Mouse (Mus musculus) stomach, embryonic 15.5 days (tissue): ENCODE data around the gene Tuft1. TPM values are rescaled to one million over a fixed set of nuclear protein-coding genes. Genes with fewer than 3 reads are reported as not detected.
"Not testable (repeated sequence)": the region's sequence is repeated elsewhere in the genome, so short reads cannot be mapped to it uniquely, and the experiment has no call there.

ENCODE experiments used
- ATAC-seq: fragments of 200-750 bp; cut with Nextera tagmentation; 2 replicates; pipeline ENCODE4 v1.8.0; 2017; ENCODE audit warnings: low read depth, moderate number of reproducible peaks, moderate TSS enrichment; ENCODE audit not compliant: insufficient read depth, low FRiP score
- H3K27ac ChIP-seq: fragments of 300-500 bp; sonication (generic); 2 replicates; pipeline ENCODE4 v1.5.1; 2015; ENCODE audit warnings: mild to moderate bottlenecking, inconsistent platforms
- H3K27me3 ChIP-seq: fragments of 300-500 bp; sonication (generic); replicated peaks from 2 replicates; pipeline ENCODE4 v1.6.1; 2015; ENCODE audit warnings: inconsistent platforms
- H3K36me3 ChIP-seq: fragments of 300-500 bp; sonication (generic); 2 replicates; pipeline ENCODE4 v1.6.1; 2015; ENCODE audit warnings: inconsistent platforms
- H3K4me1 ChIP-seq: fragments of 300-500 bp; sonication (generic); 2 replicates; pipeline ENCODE4 v1.6.1; 2015; ENCODE audit warnings: inconsistent platforms
- H3K4me2 ChIP-seq: fragments of 300-500 bp; sonication (generic); 2 replicates; pipeline ENCODE4 v1.6.1; 2015; ENCODE audit warnings: mild to moderate bottlenecking, inconsistent platforms
- H3K4me3 ChIP-seq: fragments of 300-500 bp; sonication (generic); replicated peaks from 2 replicates; pipeline ENCODE4 v1.5.1; 2015; ENCODE audit warnings: inconsistent platforms
- H3K9ac ChIP-seq: fragments of 300-500 bp; sonication (generic); 2 replicates; pipeline ENCODE4 v1.6.1; 2015; ENCODE audit warnings: inconsistent platforms
- H3K9me3 ChIP-seq: fragments of 300-500 bp; sonication (generic); 2 replicates; pipeline ENCODE4 v1.6.1; 2016; ENCODE audit warnings: inconsistent platforms
- WGBS: fragments of 180-500 bp; shearing (Covaris S2); methylation state at CpG from one replicate; pipeline ENCODE4 v1.1.7; 2015; 5-methylcytosine and 5-hydroxymethylcytosine counted together
- polyA plus RNA-seq: library from polyadenylated mRNA; unstranded; fragments of >200 nt; fragmentation: Nextera tagmentation; extraction: Ambion mirVana; gene quantifications from 2 replicates; pipeline ENCODE4 v1.2.1, GENCODE M21; 2015

Gene Tuft1
- polyA plus RNA-seq = 12.8 and 13.7 TPM in 2 replicates

DNA sequence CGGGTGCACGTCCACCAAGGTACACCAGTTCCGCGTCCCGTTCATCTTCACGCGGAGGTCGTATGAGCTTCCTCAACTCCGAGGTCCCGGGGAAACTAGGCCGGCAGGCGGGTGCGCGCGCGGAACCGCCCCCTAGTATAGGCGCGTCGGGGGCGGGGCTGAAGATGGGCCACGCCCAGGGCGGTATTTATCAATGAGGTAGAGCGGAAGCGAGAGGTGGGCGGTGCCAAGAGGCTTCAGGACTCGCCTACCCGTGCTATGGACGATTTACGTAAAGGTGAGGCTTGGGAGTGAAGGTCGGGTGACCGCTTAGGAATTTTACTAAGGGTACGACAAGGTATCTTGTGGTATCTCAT is at the start of gene Tuft1:
Tuft1 (minus strand) TSS at position 133 of the 356 bp plus-strand sequence.
- peak within 1 kb of the TSS; percentile 71 for H3K4me2 ChIP-seq
- H3K9me3 ChIP-seq, H3K27me3 ChIP-seq, H3K36me3 ChIP-seq, H3K4me1 ChIP-seq: not testable (repeated sequence)
- ATAC-seq = peak; percentile 92
- H3K27ac ChIP-seq = peak within 1 kb of the TSS; percentile 75
- H3K9ac ChIP-seq = 0 out of 2 replicates have a peak within 1 kb of the TSS, but pooled peaks have one; percentile 34
- WGBS = 0% methylated on average over 19 of the region's 33 CpGs
- H3K4me3 ChIP-seq = peak within 1 kb of the TSS; percentile 45

GRCm38 (mm10) chr3:94703364-94703763 is 44.7 kb upstream of the Tuft1 start:
- ATAC-seq = not testable (repeated sequence)

GRCm38 (mm10) chr3:94702856-94703255 is 44.2 kb upstream of the Tuft1 start:
- 57% methylated on average over 3 of the region's 3 CpGs for WGBS
- Histone ChIP-seq H3K4me2 (no peak overlapping the region), H3K4me3 (no peak overlapping the region), H3K27ac (no peak overlapping the region), H3K9me3 (no peaks in the 10 kb centered on the region), H3K27me3 (no peaks in the 10 kb centered on the region), H3K36me3 (no peaks in the 10 kb centered on the region), H3K4me1 (no peaks in the 10 kb centered on the region), H3K9ac (no peak overlapping the region)
- no peak for ATAC-seq

More at GRCm38 (mm10) chr3:94703364-94703763, 44.7 kb upstream of the Tuft1 start:
- not testable (repeated sequence) for H3K9ac ChIP-seq, H3K27me3 ChIP-seq, H3K4me3 ChIP-seq, H3K9me3 ChIP-seq, H3K27ac ChIP-seq, H3K4me2 ChIP-seq, H3K36me3 ChIP-seq, H3K4me1 ChIP-seq
- WGBS = 16% methylated on average over 3 of the region's 3 CpGs

DNA sequence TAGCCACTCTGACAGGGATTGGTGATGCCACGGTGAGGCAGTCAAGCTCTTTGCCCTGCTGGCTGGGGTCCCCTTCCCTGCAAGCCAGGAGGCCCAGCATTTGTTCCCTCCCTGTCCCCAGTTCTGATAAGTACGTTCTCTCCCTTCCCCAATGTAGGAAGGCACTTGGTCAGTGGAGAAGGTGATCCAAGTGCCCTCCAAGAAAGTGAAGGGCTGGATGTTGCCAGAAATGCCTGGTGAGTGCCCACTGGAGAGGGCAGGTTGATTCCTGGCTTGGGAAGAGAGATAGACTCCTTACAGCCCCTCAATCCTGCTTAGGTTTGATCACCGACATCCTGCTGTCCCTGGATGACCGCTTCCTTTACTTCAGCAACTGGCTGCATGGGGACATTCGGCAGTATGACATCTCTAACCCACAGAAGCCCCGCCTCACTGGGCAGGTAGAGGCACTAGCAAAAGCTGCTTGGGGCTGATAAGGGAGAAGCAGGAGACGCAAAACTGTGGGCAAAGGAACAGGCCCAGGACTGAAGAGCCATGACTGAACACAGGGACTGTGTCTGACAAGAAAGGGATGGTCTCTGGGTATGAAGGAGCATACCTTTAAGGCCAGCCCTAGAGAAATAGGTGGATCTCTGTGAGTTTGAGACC is 43.6 kb upstream of the Tuft1 start:
- not testable (repeated sequence) for H3K9me3 ChIP-seq, H3K9ac ChIP-seq, H3K27me3 ChIP-seq, H3K4me3 ChIP-seq, H3K27ac ChIP-seq, H3K4me2 ChIP-seq, H3K4me1 ChIP-seq, H3K36me3 ChIP-seq
- peak; percentile 88; the same call in 1 of the 2 replicates for ATAC-seq
- 79% methylated on average over 7 of the region's 7 CpGs for WGBS

GRCm38 (mm10) chr3:94696257-94696656 is 37.6 kb upstream of the Tuft1 start:
- H3K9ac ChIP-seq, H3K36me3 ChIP-seq, H3K9me3 ChIP-seq, H3K27me3 ChIP-seq, H3K4me2 ChIP-seq, ATAC-seq, H3K4me3 ChIP-seq, H3K4me1 ChIP-seq, H3K27ac ChIP-seq: not testable (repeated sequence)
- WGBS = 79% methylated on average over 4 of the region's 4 CpGs

DNA sequence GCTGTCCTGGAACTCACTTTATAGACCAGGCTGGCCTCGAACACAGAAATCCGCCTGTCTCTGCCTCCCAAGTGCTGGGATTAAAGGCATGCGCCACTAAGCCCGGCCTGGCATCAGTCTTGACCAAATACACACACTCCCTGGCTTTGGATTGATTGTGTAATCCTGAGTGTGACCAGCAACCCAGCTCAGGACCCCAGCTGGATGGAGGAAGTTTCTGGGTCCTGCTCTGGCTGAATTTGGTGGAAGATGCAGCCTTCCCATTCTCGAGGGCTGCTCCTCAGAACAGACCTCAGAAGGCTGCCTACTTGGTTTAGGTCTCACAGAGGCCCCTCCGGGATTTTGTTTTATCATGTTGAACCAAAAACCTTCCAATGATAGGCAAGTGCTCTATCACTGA is 36.9 kb upstream of the Tuft1 start:
- H3K4me3 ChIP-seq, H3K27ac ChIP-seq, H3K9me3 ChIP-seq, ATAC-seq, H3K9ac ChIP-seq, H3K27me3 ChIP-seq, H3K36me3 ChIP-seq, H3K4me2 ChIP-seq, H3K4me1 ChIP-seq: not testable (repeated sequence)
- 80% methylated on average over 6 of the region's 6 CpGs for WGBS

GRCm38 (mm10) chr3:94693874-94694273 is 35.2 kb upstream of the Tuft1 start:
- not testable (repeated sequence) for H3K36me3 ChIP-seq, H3K27me3 ChIP-seq, H3K4me2 ChIP-seq, ATAC-seq, H3K9me3 ChIP-seq, H3K4me1 ChIP-seq, H3K9ac ChIP-seq, H3K4me3 ChIP-seq, H3K27ac ChIP-seq
- 28% methylated on average over 6 of the region's 8 CpGs for WGBS

DNA sequence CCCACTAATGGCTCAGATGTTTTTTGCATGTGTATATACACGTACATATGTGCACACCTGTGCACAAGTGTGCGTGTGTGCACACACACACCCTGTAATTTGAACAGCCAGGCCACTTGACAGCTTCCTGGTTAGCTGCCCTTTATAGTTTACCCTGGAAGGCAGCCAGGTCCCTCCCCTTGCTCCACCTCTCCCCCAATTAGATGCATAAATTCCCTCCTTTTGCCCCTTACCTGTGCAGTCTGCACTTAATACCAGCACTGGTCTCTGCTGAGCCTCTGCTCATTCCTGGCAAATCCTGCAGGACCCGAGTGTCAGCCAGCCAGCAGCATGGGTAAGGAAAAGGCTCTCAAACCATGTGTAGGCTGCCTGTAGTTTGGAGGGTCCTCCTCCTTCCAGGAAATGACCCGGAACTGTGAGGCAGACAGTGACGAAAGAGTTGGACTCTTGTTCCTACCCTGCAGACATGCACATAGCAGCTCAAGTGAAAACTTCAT is 34.7 kb upstream of the Tuft1 start, which contains the start of gene Selenbp2:
Selenbp2 (plus strand) TSS at position 228 of the 497 bp plus-strand sequence.
- no peak within 1 kb of the TSS for H3K4me3 ChIP-seq
- WGBS = 25% methylated on average over 5 of the region's 5 CpGs
- H3K9me3 ChIP-seq = no peaks in the 10 kb centered on the region
- H3K27ac ChIP-seq = peak within 1 kb of the TSS; percentile 31; the same call in 1 of the 2 replicates
- no peaks in the 10 kb centered on the region for H3K36me3 ChIP-seq
- H3K4me2 ChIP-seq = peak within 1 kb of the TSS; percentile 23; the same call in 1 of the 2 replicates
- no peak within 1 kb of the TSS for H3K9ac ChIP-seq
- no peaks in the 10 kb centered on the region for H3K27me3 ChIP-seq
- ATAC-seq = peak; percentile 70
- H3K4me1 ChIP-seq = 0 out of 2 replicates have a peak, but pooled peaks cover 4% of the 10 kb centered on the region

DNA sequence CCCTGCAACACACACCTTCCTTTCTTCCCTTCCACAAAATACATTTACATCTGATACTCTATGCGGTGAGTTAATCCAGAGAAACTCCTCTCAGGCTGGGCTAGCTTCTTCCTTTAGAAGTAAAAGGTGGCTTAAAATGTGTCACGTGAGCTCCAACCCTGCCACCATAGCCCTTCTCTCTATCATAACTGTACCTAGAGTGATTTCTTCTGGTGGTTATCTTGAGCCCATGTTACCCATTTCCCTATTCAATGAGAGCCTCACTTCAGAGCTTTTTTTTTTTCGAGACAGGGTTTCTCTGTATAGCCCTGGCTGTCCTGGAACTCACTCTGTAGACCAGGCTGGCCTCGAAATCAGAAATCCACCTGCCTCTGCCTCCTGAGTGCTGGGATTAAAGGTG is 33.0 kb upstream of the Tuft1 start:
- WGBS = 91% methylated on average over 4 of the region's 4 CpGs

GRCm38 (mm10) chr3:94690616-94691247 is 32.1 kb upstream of the Tuft1 start:
- 0 out of 2 replicates have a peak, but pooled peaks cover 4% of the 10 kb centered on the region for H3K4me1 ChIP-seq
- H3K9ac ChIP-seq = no peak overlapping the region
- no peaks in the 10 kb centered on the region for H3K36me3 ChIP-seq
- no peak overlapping the region for H3K4me2 ChIP-seq
- no peak for ATAC-seq
- no peak overlapping the region for H3K4me3 ChIP-seq
- H3K27me3 ChIP-seq = no peaks in the 10 kb centered on the region
- H3K9me3 ChIP-seq = no peaks in the 10 kb centered on the region
- H3K27ac ChIP-seq = no peak overlapping the region

More for the DNA sequence above, 33.0 kb upstream of the Tuft1 start:
- not testable (repeated sequence) for H3K36me3 ChIP-seq, H3K4me1 ChIP-seq, H3K9me3 ChIP-seq, H3K4me3 ChIP-seq, H3K27ac ChIP-seq, H3K27me3 ChIP-seq, ATAC-seq, H3K4me2 ChIP-seq, H3K9ac ChIP-seq

DNA sequence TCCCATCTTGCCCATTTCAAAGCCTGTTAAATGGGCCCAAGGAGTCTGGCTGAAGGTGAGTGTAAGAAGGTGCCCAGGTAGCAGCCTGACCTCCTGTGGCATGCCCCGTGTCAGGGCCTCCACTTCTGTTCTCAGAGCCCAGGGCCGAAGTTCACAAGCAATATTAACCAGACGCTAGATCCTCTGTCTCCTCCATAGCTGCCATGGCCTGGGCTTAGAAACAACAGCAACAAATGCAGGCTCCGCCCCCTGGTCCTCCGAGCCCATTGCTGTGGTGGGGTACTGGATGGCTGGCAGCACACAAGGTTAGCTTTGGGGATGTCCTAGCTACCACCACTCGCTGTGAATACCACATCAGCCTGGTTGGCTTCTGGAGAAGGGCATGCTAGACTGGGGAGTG is 31.5 kb upstream of the Tuft1 start:
- WGBS = 57% methylated on average over 6 of the region's 6 CpGs
- not testable (repeated sequence) for ATAC-seq, H3K9me3 ChIP-seq, H3K4me3 ChIP-seq, H3K27ac ChIP-seq, H3K4me2 ChIP-seq, H3K36me3 ChIP-seq, H3K27me3 ChIP-seq, H3K4me1 ChIP-seq, H3K9ac ChIP-seq

DNA sequence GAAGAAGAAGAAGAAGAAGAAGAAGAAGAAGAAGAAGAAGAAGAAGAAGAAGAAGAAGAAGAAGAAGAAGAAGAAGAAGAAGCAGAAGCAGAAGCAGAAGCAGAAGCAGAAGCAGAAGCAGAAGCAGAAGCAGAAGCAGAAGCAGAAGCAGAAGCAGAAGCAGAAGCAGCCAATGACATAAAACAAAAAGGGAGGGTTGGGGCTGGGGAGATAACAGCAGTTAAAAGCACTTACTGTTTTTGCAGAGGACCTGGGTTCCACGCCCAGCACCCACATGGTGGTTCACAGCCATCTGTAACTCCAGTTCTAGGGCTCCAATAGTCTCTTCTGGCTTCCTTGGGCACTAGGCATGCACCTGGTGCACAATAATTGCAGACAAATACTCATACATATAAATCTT is 30.5 kb upstream of the Tuft1 start:
- WGBS = 63% methylated on average over 1 of the region's 1 CpGs
- H3K9ac ChIP-seq, H3K27ac ChIP-seq, H3K4me1 ChIP-seq, H3K36me3 ChIP-seq, ATAC-seq, H3K4me2 ChIP-seq, H3K27me3 ChIP-seq, H3K4me3 ChIP-seq, H3K9me3 ChIP-seq: not testable (repeated sequence)
